In genomic region chr4:32939521-32939920, GRCm38 (mm10) we compare ENCODE assay signal across 14 mouse cellular contexts. TPM values are rescaled to one million over a fixed set of nuclear protein-coding genes. Genes with fewer than 3 reads are reported as not detected.
DNase-seq lines count a peak whose midpoint lies in the region; ATAC-seq lines count a peak whose summit lies in the region.
"Had no signal": no experiment of that assay in that cellular context is flagged by ENCODE, and none has a peak within 500 bp of the region (broad histone marks: within the 10 kb centered on the region; RNA-seq: fewer than 3 reads in every experiment).

No protein-coding gene starts in this region.

- no peaks in the 10 kb centered on the region for H3K36me3 ChIP-seq in hindbrain, embryonic 16.5 days (ENCODE audit: control insufficient read depth, insufficient read depth, low read length)
- H3K36me3 ChIP-seq in hindbrain, embryonic 12.5 days, result no peaks in the 10 kb centered on the region
- no peaks in the 10 kb centered on the region for H3K36me3 ChIP-seq in embryonic facial prominence, embryonic 13.5 days
- H3K36me3 ChIP-seq in limb, embryonic 11.5 days (ENCODE audit: control insufficient read depth, insufficient read depth, low read length), result no peaks in the 10 kb centered on the region
- H3K36me3 ChIP-seq in liver, embryonic 11.5 days (ENCODE audit: control insufficient read depth, insufficient read depth, low read length), result no peaks in the 10 kb centered on the region
- H3K36me3 ChIP-seq: G1E had no signal

- no peak overlapping the region for H3K9ac ChIP-seq in hindbrain, embryonic 16.5 days (ENCODE audit: low read depth, low read length)
- no peak overlapping the region for H3K9ac ChIP-seq in hindbrain, embryonic 12.5 days
- H3K9ac ChIP-seq in embryonic facial prominence, embryonic 13.5 days, result 0 out of 2 replicates have a peak overlapping the region, but pooled peaks have one; percentile 16
- H3K9ac ChIP-seq in limb, embryonic 11.5 days (ENCODE audit: low read length), result no peak overlapping the region
- H3K9ac ChIP-seq in liver, embryonic 11.5 days (ENCODE audit: low read depth, low read length), result no peak overlapping the region

- no peaks in the 10 kb centered on the region for H3K9me3 ChIP-seq in hindbrain, embryonic 16.5 days (ENCODE audit: control insufficient read depth, low read length)
- H3K9me3 ChIP-seq in hindbrain, embryonic 12.5 days (replicated peaks), result no peaks in the 10 kb centered on the region
- no peaks in the 10 kb centered on the region for H3K9me3 ChIP-seq in embryonic facial prominence, embryonic 13.5 days
- no peaks in the 10 kb centered on the region for H3K9me3 ChIP-seq in limb, embryonic 11.5 days (ENCODE audit: control insufficient read depth, low read length)
- H3K9me3 ChIP-seq in liver, embryonic 11.5 days (ENCODE audit: control insufficient read depth, low read length), result no peaks in the 10 kb centered on the region
- H3K9me3 ChIP-seq: G1E had no signal

- no peak overlapping the region for H3K4me3 ChIP-seq in hindbrain, embryonic 16.5 days (ENCODE audit: low read length)
- no peak overlapping the region for H3K4me3 ChIP-seq in hindbrain, embryonic 12.5 days
- H3K4me3 ChIP-seq in embryonic facial prominence, embryonic 13.5 days, result no peak overlapping the region
- H3K4me3 ChIP-seq in limb, embryonic 11.5 days (ENCODE audit: low read depth, low read length), result no peak overlapping the region
- no peak overlapping the region for H3K4me3 ChIP-seq in liver, embryonic 11.5 days (ENCODE audit: low read depth, low read length)
- H3K4me3 ChIP-seq: gastrocnemius, adult 2 months had no signal

- no peaks in the 10 kb centered on the region for H3K4me1 ChIP-seq in hindbrain, embryonic 16.5 days (ENCODE audit: control insufficient read depth, insufficient read depth, low read depth, low read length)
- H3K4me1 ChIP-seq in hindbrain, embryonic 12.5 days, result peaks cover 21% of the 10 kb centered on the region
- H3K4me1 ChIP-seq in embryonic facial prominence, embryonic 13.5 days, result peaks cover 23% of the 10 kb centered on the region
- H3K4me1 ChIP-seq in limb, embryonic 11.5 days (ENCODE audit: control insufficient read depth, insufficient read depth, low read length), result no peaks in the 10 kb centered on the region
- peaks cover 4% of the 10 kb centered on the region; the same call in 1 of the 2 replicates for H3K4me1 ChIP-seq in liver, embryonic 11.5 days (replicated peaks; ENCODE audit: control insufficient read depth, insufficient read depth, low read length)

- no peaks in the 10 kb centered on the region for H3K27me3 ChIP-seq in hindbrain, embryonic 16.5 days (replicated peaks; ENCODE audit: control insufficient read depth, insufficient read depth, low read length)
- no peaks in the 10 kb centered on the region for H3K27me3 ChIP-seq in hindbrain, embryonic 12.5 days
- no peaks in the 10 kb centered on the region for H3K27me3 ChIP-seq in embryonic facial prominence, embryonic 13.5 days
- no peaks in the 10 kb centered on the region for H3K27me3 ChIP-seq in limb, embryonic 11.5 days (ENCODE audit: control insufficient read depth, insufficient read depth, low read length)
- H3K27me3 ChIP-seq in liver, embryonic 11.5 days (replicated peaks; ENCODE audit: control insufficient read depth, insufficient read depth, low read length), result no peaks in the 10 kb centered on the region

- H3K27ac ChIP-seq in hindbrain, embryonic 16.5 days (ENCODE audit: low read depth, low read length), result no peak overlapping the region
- no peak overlapping the region for H3K27ac ChIP-seq in hindbrain, embryonic 12.5 days
- H3K27ac ChIP-seq in embryonic facial prominence, embryonic 13.5 days, result peak overlapping the region; percentile 48
- H3K27ac ChIP-seq in limb, embryonic 11.5 days (replicated peaks; ENCODE audit: low read depth, low read length), result no peak overlapping the region
- no peak overlapping the region for H3K27ac ChIP-seq in liver, embryonic 11.5 days (ENCODE audit: low read depth, low read length)
- H3K27ac ChIP-seq: gastrocnemius, adult 2 months had no signal

- no peak overlapping the region for H3K4me2 ChIP-seq in hindbrain, embryonic 16.5 days (ENCODE audit: low read length)
- no peak overlapping the region for H3K4me2 ChIP-seq in hindbrain, embryonic 12.5 days (replicated peaks)
- no peak overlapping the region for H3K4me2 ChIP-seq in embryonic facial prominence, embryonic 13.5 days
- no peak overlapping the region for H3K4me2 ChIP-seq in limb, embryonic 11.5 days (ENCODE audit: low read depth, severe bottlenecking)
- H3K4me2 ChIP-seq in liver, embryonic 11.5 days, result no peak overlapping the region

- DNase-seq in Muller cell, postnatal 12 days (ENCODE audit: inconsistent ontology term), result peak; percentile 50
- DNase-seq in limb, embryonic 11.5 days (ENCODE audit: low spot score), result peak; percentile 24
- DNase-seq in ovary, postnatal 36 days (ENCODE audit: low spot score), result no peak
- DNase-seq in cerebellum, adult 9-11 months, result no peak
- no peak for DNase-seq in liver, embryonic 11.5 days (ENCODE audit: low spot score)
- DNase-seq: cerebellum, postnatal 36 days; gastrocnemius, adult 2 months; kidney, postnatal 10 days; right cerebral cortex, postnatal 4 days; thymus, postnatal 36 days had no signal

- WGBS in hindbrain, embryonic 16.5 days, result 36% methylated on average over 4 of the region's 4 CpGs
- WGBS in hindbrain, embryonic 12.5 days, result 41% methylated on average over 4 of the region's 4 CpGs
- 17% methylated on average over 4 of the region's 4 CpGs for whole genome bisulfite sequencing in embryonic facial prominence, embryonic 13.5 days
- 46% methylated on average over 4 of the region's 4 CpGs for WGBS in limb, embryonic 11.5 days
- WGBS in liver, embryonic 11.5 days, result 49% methylated on average over 4 of the region's 4 CpGs

- 0 out of 2 replicates have a peak, but pooled peaks have one; percentile 37 for ATAC-seq in hindbrain, embryonic 16.5 days
- no peak for ATAC-seq in hindbrain, embryonic 12.5 days (ENCODE audit: low FRiP score)
- no peak for ATAC-seq in embryonic facial prominence, embryonic 13.5 days (ENCODE audit: insufficient number of reproducible peaks, insufficient read depth, low FRiP score, low TSS enrichment, low read depth)
- ATAC-seq in limb, embryonic 11.5 days (ENCODE audit: insufficient number of reproducible peaks, low FRiP score, low TSS enrichment, low read depth), result no peak
- no peak for ATAC-seq in liver, embryonic 11.5 days (replicated peaks; ENCODE audit: low FRiP score)

RNA-seq across cellular contexts. Expression of gene Ankrd6, which starts 11.1 kb away (rescaled TPM):
- polyA plus RNA-seq in hindbrain, embryonic 16.5 days (2015; fragmentation: Nextera tagmentation; extraction: Ambion mirVana), result 22.2 and 27.1 TPM in 2 replicates
- 25.7 and 27.5 TPM in 2 replicates for polyA plus RNA-seq in hindbrain, embryonic 12.5 days (2016; fragmentation: Nextera tagmentation; extraction: Ambion mirVana)
- 12.1 and 14.6 TPM in 2 replicates for polyA plus RNA-seq in embryonic facial prominence, embryonic 13.5 days (2015; fragmentation: Nextera tagmentation; extraction: Ambion mirVana)
- 9.4 and 10.4 TPM in 2 replicates for polyA plus RNA-seq in limb, embryonic 11.5 days (2014; fragmentation: Nextera tagmentation; extraction: Ambion mirVana)
- polyA plus RNA-seq in liver, embryonic 11.5 days (2014; fragmentation: Nextera tagmentation; extraction: Ambion mirVana), result 3.0 and 3.4 TPM in 2 replicates

RNA-seq across cellular contexts. Expression of gene Rragd, which starts 43.3 kb away (rescaled TPM):
- 31.1 and 31.3 TPM in 2 replicates for polyA plus RNA-seq in hindbrain, embryonic 16.5 days (2015; fragmentation: Nextera tagmentation; extraction: Ambion mirVana)
- 40.1 and 44.2 TPM in 2 replicates for polyA plus RNA-seq in hindbrain, embryonic 12.5 days (2016; fragmentation: Nextera tagmentation; extraction: Ambion mirVana)
- polyA plus RNA-seq in embryonic facial prominence, embryonic 13.5 days (2015; fragmentation: Nextera tagmentation; extraction: Ambion mirVana), result 8.2 and 9.9 TPM in 2 replicates
- polyA plus RNA-seq in limb, embryonic 11.5 days (2014; fragmentation: Nextera tagmentation; extraction: Ambion mirVana), result 25.8 and 26.1 TPM in 2 replicates
- polyA plus RNA-seq in liver, embryonic 11.5 days (2014; fragmentation: Nextera tagmentation; extraction: Ambion mirVana), result 4.6 and 4.9 TPM in 2 replicates

Comparison
In these comparisons a context has a peak if more than half of its experiments do, and no peak if none do; other contexts are left out.
1. DNase-seq: peak in Muller cell, postnatal 12 days (single experiment) and limb, embryonic 11.5 days (single experiment); none in ovary, postnatal 36 days (single experiment), cerebellum, adult 9-11 months (single experiment) and liver, embryonic 11.5 days (single experiment).